Mouse (Mus musculus) hindbrain, embryonic 15.5 days (tissue): ENCODE results near the gene Zfp771. TPM values are rescaled to one million over a fixed set of nuclear protein-coding genes. Genes with fewer than 3 reads are reported as not detected.

ENCODE experiments used
- ATAC-seq: fragments of 200-750 bp; cut with Nextera tagmentation; 2 replicates; pipeline ENCODE4 v1.8.0; 2017; ENCODE audit warnings: low read depth, moderate number of reproducible peaks, moderate TSS enrichment; ENCODE audit not compliant: low FRiP score
- H3K27ac ChIP-seq: fragments of 300-500 bp; sonication (generic); replicated peaks from 2 replicates; pipeline ENCODE4 v1.5.1; 2015; ENCODE audit warnings: mild to moderate bottlenecking, inconsistent platforms
- H3K27me3 ChIP-seq: fragments of 300-500 bp; sonication (generic); 2 replicates; pipeline ENCODE4 v1.6.1; 2015; ENCODE audit warnings: control low read depth, inconsistent platforms
- H3K36me3 ChIP-seq: fragments of 300-500 bp; sonication (generic); 2 replicates; pipeline ENCODE4 v1.6.1; 2015; ENCODE audit warnings: control low read depth, inconsistent platforms
- H3K4me1 ChIP-seq: fragments of 300-500 bp; sonication (generic); replicated peaks from 2 replicates; pipeline ENCODE4 v1.6.1; 2015; ENCODE audit warnings: control low read depth, inconsistent platforms
- H3K4me2 ChIP-seq: fragments of 300-500 bp; sonication (generic); 2 replicates; pipeline ENCODE4 v1.6.1; 2015; ENCODE audit warnings: moderate library complexity, mild to moderate bottlenecking, inconsistent platforms
- H3K4me3 ChIP-seq: fragments of 300-500 bp; sonication (generic); 2 replicates; pipeline ENCODE4 v1.5.1; 2015; ENCODE audit warnings: mild to moderate bottlenecking, inconsistent platforms
- H3K9ac ChIP-seq: fragments of 300-500 bp; sonication (generic); 2 replicates; pipeline ENCODE4 v1.6.1; 2015; ENCODE audit warnings: inconsistent platforms
- H3K9me3 ChIP-seq: fragments of 300-500 bp; sonication (generic); 2 replicates; pipeline ENCODE4 v1.6.1; 2016; ENCODE audit warnings: control low read depth, inconsistent platforms
- WGBS: fragments of 180-500 bp; shearing (Covaris S2); methylation state at CpG from one replicate; pipeline ENCODE4 v1.1.7; 2015; 5-methylcytosine and 5-hydroxymethylcytosine counted together
- polyA plus RNA-seq: library from polyadenylated mRNA; unstranded; fragments of >200 nt; fragmentation: Nextera tagmentation; extraction: Ambion mirVana; gene quantifications from 2 replicates; pipeline ENCODE4 v1.2.1, GENCODE M21; 2015

The Zfp771 gene
- polyA plus RNA-seq, 1 experiment from 2014 or later = 80.9 TPM

DNA sequence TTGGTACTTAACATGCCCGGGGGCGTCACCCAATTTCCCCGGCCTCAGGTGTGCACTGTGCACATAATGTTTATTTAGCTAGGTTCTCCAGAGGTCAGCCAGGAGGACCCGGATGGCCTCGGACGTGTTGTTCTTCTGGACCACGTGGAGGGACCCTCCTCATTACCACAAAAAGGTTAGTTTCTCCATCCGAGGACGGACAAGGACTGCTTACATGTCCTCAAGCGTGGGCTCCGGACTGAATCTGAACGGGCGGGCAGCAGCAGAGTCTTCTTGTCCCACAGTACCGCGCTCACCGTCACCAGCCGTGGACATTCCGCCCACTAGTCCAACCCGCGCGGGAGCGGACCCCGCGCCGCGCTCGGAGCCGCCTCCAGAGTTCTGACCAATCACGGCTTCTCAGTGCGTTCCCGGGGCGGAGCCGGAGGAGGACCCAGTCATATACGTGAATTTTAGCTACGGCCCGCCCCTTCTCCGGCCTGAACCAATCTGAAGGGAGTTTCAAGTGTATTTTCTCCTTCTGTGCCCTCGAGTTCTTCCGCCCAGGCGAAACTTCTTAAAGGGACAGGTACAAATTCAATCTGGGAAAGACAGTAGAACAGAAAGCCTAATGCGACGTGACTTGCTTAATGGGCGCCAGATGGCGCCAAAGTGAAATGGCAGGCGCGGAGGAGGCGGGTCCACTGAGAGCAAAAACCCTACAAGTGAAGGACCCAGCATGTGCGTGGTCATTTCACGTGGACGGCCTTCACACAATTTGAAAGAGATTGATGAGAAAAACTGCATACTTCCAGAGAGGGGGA lies 16.4 kb downstream of the Zfp771 start, which contains the start of gene Dctpp1:
Gene Dctpp1, minus strand, starts transcription at position 401 of the 803 bp plus-strand sequence.
- ATAC-seq = peak; percentile 98
- Histone ChIP-seq H3K9ac (peak within 1 kb of the TSS; percentile 75), H3K27me3 (no peaks in the 10 kb centered on the region), H3K36me3 (no peaks in the 10 kb centered on the region), H3K4me1 (peaks cover 19% of the 10 kb centered on the region), H3K4me2 (peak within 1 kb of the TSS; percentile 89), H3K9me3 (no peaks in the 10 kb centered on the region), H3K4me3 (peak within 1 kb of the TSS; percentile 75), H3K27ac (peak within 1 kb of the TSS; percentile 39; the same call in 1 of the 2 replicates)
- under 1% methylated on average over 50 of the region's 50 CpGs for WGBS

DNA sequence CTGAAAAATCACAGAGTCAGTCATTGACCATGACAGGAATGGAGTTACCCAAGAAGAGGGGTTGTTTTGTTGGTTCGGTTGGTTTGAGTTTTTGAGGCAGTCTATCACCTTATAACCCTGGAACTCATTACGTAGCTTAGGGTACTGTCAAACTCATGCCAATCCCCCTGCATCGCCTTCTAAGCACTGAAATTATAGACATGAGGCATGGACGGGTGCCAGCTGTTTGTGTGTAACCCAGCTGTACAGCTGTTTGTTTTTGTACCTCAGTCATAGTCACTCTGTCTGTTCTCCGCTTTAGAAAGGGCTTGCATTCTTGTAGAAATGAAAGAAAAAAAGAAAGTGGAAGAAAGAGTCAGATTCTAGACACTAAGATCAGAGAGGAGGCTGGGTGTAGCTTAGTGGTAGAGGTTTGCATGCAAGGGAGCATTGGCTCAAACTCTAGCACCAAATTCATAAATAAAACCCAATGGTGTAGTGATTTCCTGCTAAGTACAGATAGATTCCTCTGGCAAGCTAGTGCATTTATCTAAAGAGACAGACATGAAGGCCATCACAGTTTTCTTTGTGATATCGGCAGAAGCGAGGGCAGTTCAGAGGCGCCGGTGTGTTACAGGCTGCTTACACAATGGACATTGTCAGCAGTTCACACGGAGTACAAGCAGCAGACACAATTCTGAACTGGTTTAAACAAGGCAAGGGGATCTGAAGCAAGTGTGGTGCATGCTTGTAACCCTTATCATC lies 18.3 kb downstream of the Zfp771 start:
- no peaks in the 10 kb centered on the region for H3K27me3 ChIP-seq
- H3K9ac ChIP-seq = no peak overlapping the region
- no peak for ATAC-seq
- H3K4me1 ChIP-seq = peaks cover 19% of the 10 kb centered on the region
- no peaks in the 10 kb centered on the region for H3K36me3 ChIP-seq
- 85% methylated on average over 10 of the region's 10 CpGs for WGBS
- H3K27ac ChIP-seq = no peak overlapping the region
- H3K4me2 ChIP-seq = no peak overlapping the region
- no peaks in the 10 kb centered on the region for H3K9me3 ChIP-seq
- no peak overlapping the region for H3K4me3 ChIP-seq

DNA sequence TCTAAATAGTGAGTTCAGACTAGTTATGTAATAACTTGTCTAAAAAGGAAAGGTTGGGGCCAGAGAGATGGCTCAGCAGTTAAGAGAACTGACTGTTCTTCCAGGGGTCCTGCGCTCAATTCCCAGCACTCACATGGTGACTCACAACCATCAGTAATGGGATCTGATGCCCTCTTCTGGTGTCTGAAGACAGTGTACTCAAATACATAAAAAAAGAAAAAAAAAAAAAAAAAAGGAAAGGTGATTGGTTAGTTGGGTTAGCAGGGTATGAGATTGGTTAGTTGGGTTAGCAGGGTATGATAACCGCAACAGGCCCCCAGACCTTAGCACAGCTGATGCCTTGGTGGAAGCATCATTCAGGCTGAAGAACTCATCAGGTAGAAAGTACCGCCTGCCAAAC lies 19.5 kb downstream of the Zfp771 start:
- 98% methylated on average over 3 of the region's 3 CpGs for WGBS
- Histone ChIP-seq H3K9me3 (no peaks in the 10 kb centered on the region), H3K36me3 (peaks cover 4% of the 10 kb centered on the region), H3K27ac (no peak overlapping the region), H3K27me3 (no peaks in the 10 kb centered on the region), H3K9ac (no peak overlapping the region), H3K4me1 (peaks cover 19% of the 10 kb centered on the region), H3K4me3 (no peak overlapping the region), H3K4me2 (no peak overlapping the region)
- no peak for ATAC-seq

DNA sequence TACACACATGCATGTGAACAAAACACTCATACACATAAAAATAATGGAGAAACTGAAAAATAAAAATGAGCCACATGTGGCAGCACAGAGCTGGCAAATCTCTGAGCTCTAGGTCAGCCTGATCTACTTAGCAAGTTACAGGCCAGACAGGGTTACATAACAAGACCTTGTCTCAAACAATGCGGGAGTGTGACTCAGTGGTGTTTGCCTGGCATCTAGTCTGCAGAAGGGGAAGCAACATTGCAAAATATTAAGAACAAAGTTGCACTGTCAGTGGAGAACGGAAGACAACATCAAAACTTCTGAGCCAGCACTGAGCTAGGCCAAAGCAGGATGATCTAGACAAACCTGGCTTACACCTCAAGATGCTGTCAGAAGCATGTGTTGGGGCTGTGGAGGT lies 26.2 kb downstream of the Zfp771 start:
- WGBS = 92% methylated on average over 2 of the region's 2 CpGs
- H3K36me3 ChIP-seq = peaks cover 28% of the 10 kb centered on the region

DNA sequence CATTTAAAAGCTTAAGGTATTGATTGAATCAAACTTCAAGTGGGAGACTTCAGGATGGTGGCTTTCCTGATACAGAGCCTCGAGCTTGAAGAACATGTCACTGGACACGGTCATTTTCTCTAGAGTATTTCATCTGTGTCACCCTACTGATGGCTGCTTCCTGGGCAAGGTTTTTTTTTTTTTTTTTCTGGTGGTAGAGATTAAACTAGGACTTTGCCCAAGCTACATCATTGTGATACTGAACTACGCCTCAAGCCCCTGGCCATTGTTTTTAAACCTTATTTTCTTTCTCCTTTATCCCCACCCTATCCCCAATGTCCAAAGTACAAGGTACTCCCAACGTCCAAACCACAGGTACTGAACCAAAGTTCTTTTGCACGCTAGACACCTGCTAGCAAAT lies 26.6 kb downstream of the Zfp771 start:
- no peak for ATAC-seq
- Histone ChIP-seq H3K27ac (no peak overlapping the region), H3K4me2 (no peak overlapping the region), H3K4me1 (peaks cover 25% of the 10 kb centered on the region), H3K9me3 (no peaks in the 10 kb centered on the region), H3K9ac (no peak overlapping the region), H3K36me3 (peaks cover 28% of the 10 kb centered on the region), H3K4me3 (no peak overlapping the region), H3K27me3 (no peaks in the 10 kb centered on the region)
- WGBS = 93% methylated on average over 5 of the region's 5 CpGs

More for the DNA sequence above, 26.2 kb downstream of the Zfp771 start:
- ATAC-seq = no peak
- Histone ChIP-seq H3K4me1 (peaks cover 25% of the 10 kb centered on the region), H3K9me3 (no peaks in the 10 kb centered on the region), H3K27me3 (no peaks in the 10 kb centered on the region), H3K4me3 (no peak overlapping the region), H3K4me2 (no peak overlapping the region), H3K9ac (no peak overlapping the region), H3K27ac (no peak overlapping the region)

DNA sequence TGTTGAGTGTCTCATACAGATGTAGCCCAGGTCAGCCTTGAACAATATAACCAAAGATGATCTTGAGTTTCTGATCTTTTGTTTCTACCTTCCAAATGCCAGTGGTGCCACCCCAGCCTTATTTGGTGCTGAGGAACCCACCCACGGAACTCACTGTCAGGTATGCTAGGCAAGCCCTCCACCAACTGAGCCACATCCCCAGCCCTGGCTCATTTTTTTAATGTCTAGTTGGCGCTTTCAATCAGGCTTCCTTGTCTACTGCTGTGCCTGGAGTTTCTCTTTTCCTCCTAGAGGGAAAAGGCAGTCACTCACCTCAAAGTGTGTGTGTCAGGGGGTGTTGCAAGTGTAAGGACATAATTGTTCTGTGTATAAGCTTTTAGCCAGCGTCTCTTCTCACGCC lies 27.0 kb downstream of the Zfp771 start:
- no peak for ATAC-seq
- H3K9ac ChIP-seq = no peak overlapping the region
- H3K4me2 ChIP-seq = no peak overlapping the region
- H3K36me3 ChIP-seq = peaks cover 28% of the 10 kb centered on the region
- peaks cover 25% of the 10 kb centered on the region for H3K4me1 ChIP-seq
- no peak overlapping the region for H3K4me3 ChIP-seq
- 98% methylated on average over 4 of the region's 4 CpGs for WGBS
- H3K27me3 ChIP-seq = no peaks in the 10 kb centered on the region
- H3K27ac ChIP-seq = no peak overlapping the region
- no peaks in the 10 kb centered on the region for H3K9me3 ChIP-seq

DNA sequence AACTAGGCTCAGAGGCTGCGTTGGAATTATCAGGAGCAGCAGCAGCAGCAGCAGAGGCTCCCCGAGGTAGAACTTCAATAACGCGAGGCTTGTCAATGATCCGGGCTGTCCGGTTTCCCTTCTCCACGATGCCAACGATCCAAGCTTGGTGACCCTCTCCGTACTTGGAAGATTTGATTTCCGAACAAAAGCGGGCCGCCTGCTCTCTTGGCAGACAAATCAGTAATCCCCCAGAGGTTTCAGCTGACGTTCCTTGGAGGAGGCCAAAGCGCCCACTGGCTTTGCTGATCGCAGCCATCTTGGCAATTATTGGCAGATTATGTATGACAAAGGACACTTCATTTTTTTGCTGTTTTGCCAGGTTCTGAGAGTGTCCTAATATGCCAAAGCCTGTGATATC lies 28.5 kb downstream of the Zfp771 start:
- 87% methylated on average over 15 of the region's 15 CpGs for WGBS
- ATAC-seq = no peak
- H3K27ac ChIP-seq = no peak overlapping the region
- peaks cover 28% of the 10 kb centered on the region for H3K36me3 ChIP-seq
- H3K4me1 ChIP-seq = peaks cover 25% of the 10 kb centered on the region
- no peak overlapping the region for H3K9ac ChIP-seq
- H3K9me3 ChIP-seq = no peaks in the 10 kb centered on the region
- no peaks in the 10 kb centered on the region for H3K27me3 ChIP-seq
- peak overlapping the region; percentile 97 for H3K4me3 ChIP-seq
- peak overlapping the region; percentile 79 for H3K4me2 ChIP-seq

DNA sequence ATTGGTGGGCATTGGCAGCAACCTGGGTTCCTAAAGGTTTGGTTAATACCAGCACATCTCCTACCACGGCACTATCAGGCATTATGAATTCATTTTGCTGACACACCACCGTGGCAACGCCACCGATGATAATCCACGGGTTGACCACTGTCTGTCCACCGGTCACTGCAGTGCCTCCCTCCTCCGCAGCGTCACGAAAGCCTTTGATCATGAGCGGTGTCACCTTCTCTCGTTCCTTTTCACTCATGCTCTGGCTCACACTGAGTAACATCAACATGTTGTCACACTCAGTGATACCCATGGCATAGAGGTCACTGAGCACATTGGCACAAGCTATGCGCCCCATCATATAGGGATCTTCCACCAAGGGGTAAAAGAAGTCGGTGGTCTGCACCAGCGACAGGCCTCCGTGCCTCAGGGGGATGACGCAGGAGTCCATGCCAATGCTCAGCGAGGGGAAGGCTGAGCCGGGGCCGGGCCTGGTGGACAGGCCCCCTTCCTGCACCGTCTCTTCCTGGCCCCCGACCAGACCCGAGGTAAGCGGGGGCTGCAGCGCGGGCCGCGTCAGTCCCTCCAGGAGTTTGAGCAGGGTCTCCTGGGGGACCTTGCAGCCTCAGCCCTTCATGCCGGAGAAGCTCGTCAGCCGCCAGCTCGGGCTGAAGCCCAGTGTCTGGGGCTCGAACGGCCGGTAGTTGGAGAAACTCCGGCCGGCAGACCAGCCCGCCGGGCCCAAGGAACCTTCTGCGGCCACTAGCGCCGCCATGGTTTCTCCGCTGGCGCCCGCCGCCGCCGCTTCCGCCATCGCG lies 29.2 kb downstream of the Zfp771 start:
- 18% methylated on average over 40 of the region's 50 CpGs for WGBS
- peaks cover 25% of the 10 kb centered on the region for H3K4me1 ChIP-seq
- peak; percentile 69 for ATAC-seq

DNA sequence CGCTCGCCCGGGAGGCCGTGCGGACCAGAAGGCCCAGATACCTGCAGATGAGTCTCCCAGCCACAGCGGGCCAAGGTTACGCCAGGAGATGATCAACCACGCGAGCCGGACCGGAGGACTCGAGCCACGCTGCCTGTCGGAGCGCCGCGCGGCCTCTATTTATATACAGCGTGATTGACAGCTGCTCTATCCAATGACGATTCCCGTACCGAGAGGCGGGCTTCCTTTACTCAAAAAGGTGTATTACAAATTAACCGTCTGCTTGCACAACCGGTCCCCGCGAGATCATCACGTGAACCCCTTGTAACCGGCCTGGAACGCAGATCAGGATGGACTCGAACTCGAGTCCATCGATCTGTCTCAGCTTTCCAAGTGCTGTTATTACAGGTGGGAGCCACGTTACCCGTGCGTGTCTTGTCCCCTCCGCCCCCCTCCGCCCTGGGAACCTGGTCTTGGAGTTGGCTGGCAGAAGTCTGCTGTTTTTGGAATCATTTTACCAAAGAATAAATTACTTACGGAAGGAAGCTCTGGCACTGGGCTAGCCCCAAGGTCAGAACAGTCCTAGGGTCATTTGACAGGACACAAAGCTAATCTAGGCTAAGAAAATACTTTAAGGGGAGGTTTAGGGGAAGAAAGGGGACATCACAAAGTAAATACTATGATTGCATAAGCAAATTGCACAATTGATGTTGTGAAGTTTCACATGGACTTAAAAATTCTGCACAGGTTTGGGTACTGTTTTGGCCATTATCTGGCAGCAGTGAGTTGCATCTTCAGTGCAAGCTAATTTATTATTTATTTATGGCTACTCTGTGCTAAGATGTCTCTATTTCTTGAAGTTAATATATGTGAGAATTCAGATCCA lies 30.1 kb downstream of the Zfp771 start, which contains the start of gene Sephs2:
Gene Sephs2, minus strand, starts transcription at position 131 of the 865 bp plus-strand sequence.
- Histone ChIP-seq H3K27ac (peak within 1 kb of the TSS; percentile 90), H3K9ac (peak within 1 kb of the TSS; percentile 88), H3K9me3 (no peaks in the 10 kb centered on the region), H3K4me1 (peaks cover 25% of the 10 kb centered on the region), H3K36me3 (peaks cover 18% of the 10 kb centered on the region), H3K4me2 (peak within 1 kb of the TSS; percentile 79), H3K27me3 (no peaks in the 10 kb centered on the region), H3K4me3 (peak within 1 kb of the TSS; percentile 97)
- WGBS = 2% methylated on average over 39 of the region's 39 CpGs
- peak; percentile 94 for ATAC-seq

More for the DNA sequence above, 29.2 kb downstream of the Zfp771 start:
- peak overlapping the region; percentile 97 for H3K4me3 ChIP-seq
- H3K4me2 ChIP-seq = peak overlapping the region; percentile 79
- peak overlapping the region; percentile 88 for H3K9ac ChIP-seq
- H3K9me3 ChIP-seq = no peaks in the 10 kb centered on the region
- peak overlapping the region; percentile 90 for H3K27ac ChIP-seq
- peaks cover 26% of the 10 kb centered on the region for H3K36me3 ChIP-seq
- no peaks in the 10 kb centered on the region for H3K27me3 ChIP-seq

DNA sequence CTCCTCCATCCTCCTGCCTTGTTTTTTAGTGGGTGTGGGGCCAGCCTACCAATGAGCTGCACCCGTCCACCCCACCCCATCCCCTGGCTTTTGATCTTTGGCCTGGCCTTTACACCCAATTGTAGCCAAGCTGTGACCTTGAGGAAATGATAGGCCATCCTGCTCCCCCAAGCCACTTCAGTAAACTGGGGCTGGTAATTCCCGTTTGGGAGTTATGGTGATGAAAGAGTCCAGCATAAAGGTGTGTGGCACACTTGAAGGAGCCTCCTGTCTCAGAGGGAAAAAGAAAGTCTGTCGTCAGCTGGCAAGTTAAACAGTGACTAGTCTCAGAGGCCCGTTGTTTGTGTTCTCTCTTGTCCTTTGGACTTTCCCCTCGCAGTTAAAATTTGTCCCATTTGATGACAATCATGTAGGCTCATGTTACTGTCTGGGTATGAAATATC lies 32.5 kb downstream of the Zfp771 start:
- WGBS = 70% methylated on average over 5 of the region's 5 CpGs
- H3K36me3 ChIP-seq = 0 out of 2 replicates have a peak, but pooled peaks cover under 1% of the 10 kb centered on the region
- H3K27ac ChIP-seq = no peak overlapping the region
- H3K27me3 ChIP-seq = no peaks in the 10 kb centered on the region
- H3K4me2 ChIP-seq = no peak overlapping the region
- no peaks in the 10 kb centered on the region for H3K9me3 ChIP-seq
- H3K4me1 ChIP-seq = peaks cover 17% of the 10 kb centered on the region
- H3K4me3 ChIP-seq = no peak overlapping the region
- H3K9ac ChIP-seq = no peak overlapping the region
- no peak for ATAC-seq

DNA sequence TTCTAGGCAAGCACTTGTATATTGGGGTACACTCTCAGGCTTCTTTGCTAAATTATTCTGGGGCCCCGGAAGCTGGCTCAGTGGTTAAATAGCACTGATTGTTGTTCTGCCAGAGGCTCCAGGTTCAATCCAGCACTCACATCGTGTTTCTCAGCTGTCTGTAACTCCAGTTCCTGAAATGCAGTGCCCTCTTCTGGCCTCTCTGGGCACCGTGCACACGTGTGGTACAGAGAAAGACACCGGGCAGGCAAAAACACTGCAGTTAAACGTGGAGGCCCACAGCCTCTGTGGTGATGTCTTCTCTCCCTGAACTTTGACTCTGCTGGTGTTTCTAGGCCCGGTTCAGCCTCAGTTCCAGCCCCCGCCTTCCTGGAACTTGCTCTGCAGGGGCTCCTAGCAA lies 34.2 kb downstream of the Zfp771 start:
- no peak for ATAC-seq
- Histone ChIP-seq H3K9me3 (no peaks in the 10 kb centered on the region), H3K4me1 (peaks cover 6% of the 10 kb centered on the region)

More for the DNA sequence above, 34.2 kb downstream of the Zfp771 start:
- no peaks in the 10 kb centered on the region for H3K27me3 ChIP-seq
- no peak overlapping the region for H3K4me3 ChIP-seq
- H3K27ac ChIP-seq = no peak overlapping the region
- H3K36me3 ChIP-seq = no peaks in the 10 kb centered on the region
- WGBS = 22% methylated on average over 8 of the region's 8 CpGs
- no peak overlapping the region for H3K4me2 ChIP-seq
- no peak overlapping the region for H3K9ac ChIP-seq
